Mouse (Mus musculus) CH12.LX (cell line): ENCODE results near the gene Hist1h3g. TPM values are rescaled to one million over a fixed set of nuclear protein-coding genes. Genes with fewer than 3 reads are reported as not detected.
A peak's percentile ranks its signal among the peaks of the same experiment; 100 is the strongest.

Experiments used
- DNase-seq: peaks from one replicate; pipeline ENCODE4 v3.0.0-alpha.2; 2013; ENCODE audit errors: extremely low read depth
- H3K27ac ChIP-seq: 2 replicates; pipeline ENCODE4 v1.5.1; 2012; ENCODE audit warnings: low read depth, mild to moderate bottlenecking, control low read depth, moderate library complexity; ENCODE audit not compliant: insufficient read depth
- H3K27me3 ChIP-seq: replicated peaks from 2 replicates; pipeline ENCODE3; 2012; ENCODE audit warnings: inconsistent platforms
- H3K36me3 ChIP-seq, 2 experiments: replicated peaks in 1 of 2; 2 replicates each; pipeline versions ENCODE3 to v1.6.1; 2012; ENCODE audit warnings: inconsistent platforms in 1 of 2, low read length in 1 of 2, mild to moderate bottlenecking in 1 of 2, mixed read lengths in 1 of 2, moderate library complexity in 1 of 2; ENCODE audit not compliant: control insufficient read depth in 1 of 2, insufficient read depth in 1 of 2
- H3K4me1 ChIP-seq, 2 experiments: 2 replicates each; pipeline ENCODE4 v1.6.1; 2012; ENCODE audit warnings: inconsistent platforms in 1 of 2, moderate library complexity in 1 of 2; ENCODE audit not compliant: insufficient read depth in 2 of 2, control insufficient read depth in 1 of 2
- H3K4me2 ChIP-seq: 2 replicates; pipeline ENCODE4 v1.6.1; 2012; ENCODE audit warnings: low read depth, mild to moderate bottlenecking, control low read depth; ENCODE audit not compliant: poor library complexity, insufficient read depth, severe bottlenecking
- H3K4me3 ChIP-seq, 3 experiments: fragments of 150-350 bp in 1 of 3; sonication (generic) in 1 of 3; replicated peaks in 1 of 3; 2 replicates each; pipeline versions ENCODE3 to v1.5.1; 2011 to 2012; ENCODE audit warnings: low read depth in 2 of 3, low read length in 2 of 3, mild to moderate bottlenecking in 2 of 3, moderate library complexity in 2 of 3, control low read depth in 1 of 3, improper control_type of control experiment in 1 of 3, inconsistent platforms in 1 of 3, mixed read lengths in 1 of 3; ENCODE audit not compliant: poor library complexity in 1 of 3
- H3K79me2 ChIP-seq: replicated peaks from 2 replicates; pipeline ENCODE4 v1.6.1; 2012; ENCODE audit warnings: mild to moderate bottlenecking, moderate library complexity; ENCODE audit not compliant: control insufficient read depth, poor library complexity, insufficient read depth, severe bottlenecking; ENCODE audit errors: extremely low read depth
- H3K9ac ChIP-seq: 2 replicates; pipeline ENCODE4 v1.6.1; 2012; ENCODE audit warnings: low read depth, mild to moderate bottlenecking, control low read depth, moderate library complexity; ENCODE audit not compliant: insufficient read depth
- H3K9me3 ChIP-seq: replicated peaks from 2 replicates; pipeline ENCODE3; 2012; ENCODE audit warnings: low read length, inconsistent platforms, mixed read lengths
- BHLHE40 ChIP-seq: IDR thresholded peaks from 2 replicates; pipeline ENCODE4 v1.6.1; 2011; ENCODE audit warnings: mild to moderate bottlenecking, low read depth, low read length, improper control_type of control experiment
- CHD2 ChIP-seq: IDR thresholded peaks from 2 replicates; pipeline ENCODE4 v1.6.1; 2011; ENCODE audit warnings: low read length, improper control_type of control experiment
- CTCF ChIP-seq, 2 experiments: IDR thresholded peaks in 1 of 2; conservative IDR thresholded peaks in 1 of 2; 2 replicates each; pipeline ENCODE4 v1.5.1; 2011 to 2012; ENCODE audit warnings: low read depth in 2 of 2, low read length in 2 of 2, improper control_type of control experiment in 1 of 2, inconsistent platforms in 1 of 2, mild to moderate bottlenecking in 1 of 2, moderate library complexity in 1 of 2
- ELF1 ChIP-seq: IDR thresholded peaks from 2 replicates; pipeline ENCODE4 v1.6.1; 2014; ENCODE audit warnings: low read depth, mild to moderate bottlenecking, inconsistent platforms, low read length, improper control_type of control experiment
- EP300 ChIP-seq: IDR thresholded peaks from 2 replicates; pipeline ENCODE4 v1.6.1; 2011; ENCODE audit warnings: low read length, improper control_type of control experiment
- ETS1 ChIP-seq: conservative IDR thresholded peaks from 2 replicates; pipeline ENCODE4 v1.6.1; 2012; ENCODE audit warnings: low read depth, mild to moderate bottlenecking, inconsistent platforms, low read length, improper control_type of control experiment, moderate library complexity
- GABPA ChIP-seq: IDR thresholded peaks from 2 replicates; pipeline ENCODE4 v1.6.1; 2012; ENCODE audit warnings: low read depth, low read length, improper control_type of control experiment, inconsistent platforms; ENCODE audit not compliant: insufficient replicate concordance
- IRF4 ChIP-seq: IDR thresholded peaks from 2 replicates; pipeline ENCODE4 v1.6.1; 2014; ENCODE audit warnings: low read depth, mild to moderate bottlenecking, inconsistent platforms, low read length, improper control_type of control experiment
- JUN ChIP-seq: IDR thresholded peaks from 2 replicates; pipeline ENCODE4 v1.6.1; 2011; ENCODE audit warnings: low read depth, mild to moderate bottlenecking, low read length, improper control_type of control experiment, moderate library complexity; ENCODE audit not compliant: insufficient read depth
- JUND ChIP-seq: conservative IDR thresholded peaks from 2 replicates; pipeline ENCODE4 v1.6.1; 2011; ENCODE audit warnings: low read depth, low read length, improper control_type of control experiment
- KAT2A ChIP-seq: IDR thresholded peaks from 2 replicates; pipeline ENCODE4 v1.6.1; 2012; ENCODE audit warnings: low read length, improper control_type of control experiment, inconsistent platforms; ENCODE audit not compliant: insufficient replicate concordance
- MAFK ChIP-seq: IDR thresholded peaks from 2 replicates; pipeline ENCODE4 v1.6.1; 2011; ENCODE audit warnings: low read length, improper control_type of control experiment; ENCODE audit not compliant: insufficient replicate concordance
- MAX ChIP-seq: IDR thresholded peaks from 2 replicates; pipeline ENCODE4 v1.6.1; 2011; ENCODE audit warnings: low read length, improper control_type of control experiment
- MAZ ChIP-seq: IDR thresholded peaks from 2 replicates; pipeline ENCODE4 v1.6.1; 2012; ENCODE audit warnings: low read depth, mild to moderate bottlenecking, inconsistent platforms, low read length, improper control_type of control experiment, moderate library complexity
- MEF2A ChIP-seq: IDR thresholded peaks from 2 replicates; pipeline ENCODE4 v1.6.1; 2014; ENCODE audit warnings: low read depth, mild to moderate bottlenecking, inconsistent platforms, low read length, improper control_type of control experiment, borderline replicate concordance
- MXI1 ChIP-seq: IDR thresholded peaks from 2 replicates; pipeline ENCODE4 v1.6.1; 2011; ENCODE audit warnings: mild to moderate bottlenecking, low read depth, low read length, improper control_type of control experiment
- MYC ChIP-seq: IDR thresholded peaks from 2 replicates; pipeline ENCODE4 v1.6.1; 2011; ENCODE audit warnings: low read depth, mild to moderate bottlenecking, improper control_type of control experiment, low read length
- NELFE ChIP-seq: IDR thresholded peaks from 2 replicates; pipeline ENCODE4 v1.6.1; 2011; ENCODE audit warnings: low read depth, low read length, improper control_type of control experiment
- NRF1 ChIP-seq: IDR thresholded peaks from 2 replicates; pipeline ENCODE4 v1.6.1; 2014; ENCODE audit warnings: low read depth, mild to moderate bottlenecking, inconsistent platforms, low read length, improper control_type of control experiment, moderate library complexity
- PAX5 ChIP-seq: IDR thresholded peaks from 2 replicates; pipeline ENCODE4 v1.6.1; 2012; ENCODE audit warnings: low read length, inconsistent platforms, mixed read lengths
- POLR2A ChIP-seq: IDR thresholded peaks from 2 replicates; pipeline ENCODE4 v1.6.1; 2011; ENCODE audit warnings: low read depth, mild to moderate bottlenecking, improper control_type of control experiment, low read length
- POLR2AphosphoS2 ChIP-seq: IDR thresholded peaks from 2 replicates; pipeline ENCODE4 v1.6.1; 2011; ENCODE audit warnings: low read depth, low read length, improper control_type of control experiment
- RAD21 ChIP-seq: IDR thresholded peaks from 2 replicates; pipeline ENCODE4 v1.6.1; 2011; ENCODE audit warnings: low read depth, mild to moderate bottlenecking, low read length, improper control_type of control experiment, moderate library complexity
- SIN3A ChIP-seq: IDR thresholded peaks from 2 replicates; pipeline ENCODE4 v1.6.1; 2012; ENCODE audit warnings: low read length, improper control_type of control experiment, inconsistent platforms
- SMC3 ChIP-seq: IDR thresholded peaks from 2 replicates; pipeline ENCODE4 v1.6.1; 2011; ENCODE audit warnings: low read depth, low read length, improper control_type of control experiment
- TBP ChIP-seq: conservative IDR thresholded peaks from 2 replicates; pipeline ENCODE4 v1.6.1; 2011; ENCODE audit warnings: low read depth, low read length, improper control_type of control experiment
- TCF12 ChIP-seq: IDR thresholded peaks from 2 replicates; pipeline ENCODE4 v1.6.1; 2014; ENCODE audit warnings: low read depth, mild to moderate bottlenecking, inconsistent platforms, low read length, improper control_type of control experiment
- UBTF ChIP-seq: IDR thresholded peaks from 2 replicates; pipeline ENCODE4 v1.6.1; 2012; ENCODE audit warnings: low read depth, mild to moderate bottlenecking, inconsistent platforms, low read length, improper control_type of control experiment, moderate library complexity
- USF2 ChIP-seq: conservative IDR thresholded peaks from 2 replicates; pipeline ENCODE4 v1.6.1; 2011; ENCODE audit warnings: low read depth, low read length, improper control_type of control experiment
- ZC3H11A ChIP-seq: IDR thresholded peaks from 2 replicates; pipeline ENCODE4 v1.6.1; 2012; ENCODE audit warnings: low read depth, mild to moderate bottlenecking, inconsistent platforms, low read length, improper control_type of control experiment
- ZMIZ1 ChIP-seq: IDR thresholded peaks from 2 replicates; pipeline ENCODE4 v1.6.1; 2012; ENCODE audit warnings: low read depth, mild to moderate bottlenecking, inconsistent platforms, low read length, improper control_type of control experiment
- ZNF384 ChIP-seq: IDR thresholded peaks from 2 replicates; pipeline ENCODE4 v1.6.1; 2012; ENCODE audit warnings: low read depth, low read length, improper control_type of control experiment, inconsistent platforms
- dilution Hi-C: fragments of 300-500 bp; cut with MboI; formaldehyde crosslinking; loops from 2 replicates; pipeline ENCODE4 v1.14.3; 2020; ENCODE audit warnings: low sequenced_read_pairs; ENCODE audit not compliant: extremely low pct_unique_long_range_greater_than_20kb, extremely low pct_ligation_motif_present
- in situ Hi-C: fragments of 300-500 bp; cut with MboI; formaldehyde crosslinking; loops from 3 replicates; pipeline ENCODE4 v1.14.3; 2019; ENCODE audit warnings: low sequenced_read_pairs, low pct_ligation_motif_present, low pct_unique_long_range_greater_than_20kb, mixed read lengths
- polyA plus RNA-seq: library from polyadenylated mRNA; unstranded; fragments of >175 nt; gene quantifications from 2 replicates; pipeline ENCODE4 v1.2.1, GENCODE M21; 2012; ENCODE audit warnings: low read depth; ENCODE audit not compliant: insufficient read length
- total RNA-seq, 2 experiments: library from RNA; depleted of rRNA; stranded (reverse); fragments of 300-350 nt in 1 of 2; fragments of >200 nt in 1 of 2; gene quantifications; 2 replicates each; pipeline ENCODE4 v1.2.3; 2012 to 2014

Hist1h3g gene
- total and polyA plus RNA-seq, 3 experiments, result 3.4 to 608 (median 75.3) TPM

DNA sequence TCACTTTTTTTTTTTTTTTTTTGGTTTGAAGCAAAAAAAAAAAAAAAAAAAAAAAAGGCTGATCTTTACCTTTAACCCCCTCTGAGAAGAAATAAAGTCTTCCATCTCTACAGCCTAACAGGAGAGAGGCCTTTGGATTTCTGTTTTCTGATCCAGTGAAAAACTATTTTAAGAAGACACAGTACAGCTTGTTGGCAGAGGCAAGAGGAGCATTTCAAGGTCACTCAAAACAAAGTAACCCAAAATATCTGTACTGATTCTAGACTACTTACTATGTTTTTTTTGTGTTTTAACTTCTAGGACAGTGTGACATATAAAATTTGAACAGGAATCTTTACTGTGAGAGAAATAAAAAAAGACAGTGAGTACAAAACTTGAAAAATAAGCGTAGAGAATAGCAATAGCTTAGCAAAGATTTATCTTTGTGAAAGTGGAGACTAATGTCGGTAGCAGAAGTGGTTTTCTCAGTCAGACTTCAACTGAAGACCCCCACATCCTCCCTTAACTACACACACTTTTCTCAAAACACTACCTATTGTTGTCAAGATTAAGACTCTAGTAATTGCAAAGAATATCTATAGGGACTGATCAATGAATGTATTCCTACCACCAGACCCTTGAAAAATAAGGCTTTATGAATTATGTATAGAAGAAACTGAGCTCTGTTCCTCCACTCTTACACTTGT lies 5.6 kb upstream of the Hist1h3g start (continued):
- no peak for TF ChIP-seq MAZ
- no peak for TF ChIP-seq USF2
- TF ChIP-seq GABPA, result no peak
- 0 out of 2 replicates have a peak, but pooled peaks have one; percentile 18 for TF ChIP-seq NELFE
- 0 out of 2 replicates have a peak, but pooled peaks have one; percentile 35 for TF ChIP-seq MAX
- TF ChIP-seq SIN3A, result 0 out of 2 replicates have a peak, but pooled peaks have one; percentile 12
- TF ChIP-seq TBP, result no peak
- no peak for TF ChIP-seq PAX5
- no peak for TF ChIP-seq CTCF (conservative IDR thresholded peaks at IDR 0.05 in 1 of 2, IDR thresholded peaks at IDR 0.05 in 1 of 2; ENCODE audit: low read depth in 2 of 2, low read length in 2 of 2)
- no peak for TF ChIP-seq CHD2
- no peak for TF ChIP-seq ELF1
- TF ChIP-seq MXI1, result no peak
- TF ChIP-seq UBTF, result no peak
- no peak for TF ChIP-seq POLR2AphosphoS2

- DNase-seq, result peak; percentile 70
- in situ Hi-C loops, result no loop called here
- Histone ChIP-seq H3K27ac (peak overlapping the region; percentile 74), H3K4me1 (peaks cover 7 to 32% of the 10 kb centered on the region in 2 experiments), H3K27me3 (no peaks in the 10 kb centered on the region), H3K9me3 (no peaks in the 10 kb centered on the region), H3K9ac (peak overlapping the region; percentile 89), H3K4me2 (peak overlapping the region; percentile 80), H3K36me3 (no peaks in the 10 kb centered on the region), H3K4me3 (peak overlapping the region; percentile 58 to 67 (median 67)), H3K79me2 (no peaks in the 10 kb centered on the region)
- dilution Hi-C loops, result no loop called here
- TF ChIP-seq MEF2A, result no peak; the same call in 1 of the 2 replicates
- TF ChIP-seq KAT2A, result peak; percentile 74; the same call in 1 of the 2 replicates
- TF ChIP-seq TCF12, result no peak
- peak; percentile 100 for TF ChIP-seq TBP
- no peak for TF ChIP-seq CHD2
- TF ChIP-seq JUND, result no peak
- TF ChIP-seq ZNF384, result peak; percentile 82
- TF ChIP-seq JUN, result no peak
- no peak for TF ChIP-seq SMC3
- peak; percentile 73; the same call in 1 of the 2 replicates for TF ChIP-seq MYC
- TF ChIP-seq ELF1, result peak; percentile 98
- no peak; the same call in 1 of the 2 replicates for TF ChIP-seq POLR2A
- no peak for TF ChIP-seq MAX
- peak; percentile 62; the same call in 1 of the 2 replicates for TF ChIP-seq NRF1
- TF ChIP-seq IRF4, result no peak; the same call in 1 of the 2 replicates
- TF ChIP-seq ZMIZ1, result no peak
- no peak for TF ChIP-seq POLR2AphosphoS2
- TF ChIP-seq ZC3H11A, result no peak
- no peak for TF ChIP-seq RAD21
- TF ChIP-seq UBTF, result no peak
- TF ChIP-seq BHLHE40, result no peak
- no peak for TF ChIP-seq ETS1
- peak; percentile 95 for TF ChIP-seq MAFK
- TF ChIP-seq CTCF (conservative IDR thresholded peaks at IDR 0.05 in 1 of 2, IDR thresholded peaks at IDR 0.05 in 1 of 2; ENCODE audit: low read depth in 2 of 2, low read length in 2 of 2), result no peak
- no peak for TF ChIP-seq GABPA
- peak; percentile 37; the same call in 1 of the 2 replicates for TF ChIP-seq EP300
- TF ChIP-seq MAZ, result no peak
- 0 out of 2 replicates have a peak, but pooled peaks have one; percentile 53 for TF ChIP-seq SIN3A
- TF ChIP-seq PAX5, result no peak
- TF ChIP-seq USF2, result no peak
Measured at GRCm38 (mm10) chr13:23530181-23530900, 4.9 kb upstream of the Hist1h3g start.
